Mouse (Mus musculus) kidney, adult 2 months (tissue): ENCODE data around the gene Cd82.

Experiments used
- CTCF ChIP-seq: fragments of 200-500 bp; conservative IDR thresholded peaks from 2 replicates; pipeline ENCODE4 v1.5.1; 2011; ENCODE audit warnings: low read depth, mild to moderate bottlenecking, control low read depth, low read length, moderate library complexity, mixed read lengths; ENCODE audit not compliant: insufficient read depth, insufficient read length
- POLR2A ChIP-seq: fragments of 200-500 bp; IDR thresholded peaks from one replicate; pipeline ENCODE4 v1.6.1; 2011; ENCODE audit warnings: low read depth, low read length, control low read depth

- TF ChIP-seq CTCF (no peak), POLR2A (no peak)
Measured at GRCm38 (mm10) chr2:93372097-93372571, 90.8 kb downstream of the Cd82 start.
